Mouse (Mus musculus) E14TG2a.4 (cell line): ENCODE measurements around the gene Aldh1a1.

Source experiments
- CTCF ChIP-seq: conservative IDR thresholded peaks from 2 replicates; pipeline ENCODE4 v1.5.1; 2014; ENCODE audit warnings: low read length
- POU5F1 ChIP-seq: IDR thresholded peaks from 2 replicates; pipeline ENCODE4 v1.6.1; 2014; ENCODE audit warnings: low read length, borderline replicate concordance

DNA sequence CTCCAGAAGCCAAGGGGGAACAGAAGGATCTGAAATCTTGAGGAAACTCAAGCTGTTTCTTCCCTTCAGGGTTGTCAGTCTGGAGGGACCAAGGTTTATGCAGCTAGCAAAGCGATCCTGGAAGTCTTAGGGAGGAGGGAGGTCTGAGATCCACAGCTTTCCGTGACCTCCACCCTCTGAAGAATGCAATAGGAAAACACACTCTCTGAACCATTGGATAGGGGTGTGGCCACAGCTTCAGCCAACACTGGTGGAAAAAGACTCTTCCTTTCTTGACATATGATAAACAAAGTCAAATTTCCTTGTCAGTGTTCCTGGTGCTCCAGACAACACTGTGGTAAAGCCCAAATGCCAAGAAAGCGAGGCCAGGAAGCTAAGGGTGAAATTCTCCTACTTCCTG, 84.5 kb downstream of the Aldh1a1 start:
- TF ChIP-seq CTCF = no peak
- TF ChIP-seq POU5F1 = no peak
